Mouse (Mus musculus) ES-Bruce4 (cell line): ENCODE results near the gene Pnrc2.

ENCODE experiments used
- CTCF ChIP-seq: IDR thresholded peaks from one replicate; pipeline ENCODE4 v1.8.1; 2011; ENCODE audit warnings: low read depth, low read length
- EP300 ChIP-seq: IDR thresholded peaks from 2 replicates; pipeline ENCODE4 v1.6.1; 2011; ENCODE audit warnings: low read depth, low read length; ENCODE audit not compliant: insufficient read depth
- POLR2A ChIP-seq: IDR thresholded peaks from one replicate; pipeline ENCODE4 v1.8.1; 2011; ENCODE audit warnings: low read length; ENCODE audit not compliant: insufficient read depth

DNA sequence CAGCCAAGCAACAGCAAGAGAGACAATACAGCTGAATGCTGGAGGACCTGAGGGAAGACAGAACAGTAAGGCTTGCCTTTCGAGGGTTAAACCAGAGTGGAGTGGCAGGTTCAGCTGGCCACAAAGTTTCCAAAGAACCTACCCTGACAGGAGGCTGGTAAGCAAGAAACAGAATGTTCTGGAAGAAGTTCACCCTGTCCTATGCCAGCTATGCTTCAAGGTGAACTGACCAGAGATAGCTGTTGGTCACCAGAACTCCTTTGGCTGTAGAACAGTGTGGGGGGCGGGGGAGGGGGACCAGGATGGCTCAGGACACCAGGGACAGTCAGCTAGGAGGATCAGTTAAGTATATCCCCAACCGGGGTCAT, 34.7 kb downstream of the Pnrc2 start:
- TF ChIP-seq CTCF (no peak), POLR2A (no peak), EP300 (no peak)
